Mouse (Mus musculus): ENCODE results near the gene Vmn2r67.
"Not testable (repeated sequence)": the region's sequence is repeated elsewhere in the genome, so short reads cannot be mapped to it uniquely, and the experiment has no call there.

The Vmn2r67 gene

DNA sequence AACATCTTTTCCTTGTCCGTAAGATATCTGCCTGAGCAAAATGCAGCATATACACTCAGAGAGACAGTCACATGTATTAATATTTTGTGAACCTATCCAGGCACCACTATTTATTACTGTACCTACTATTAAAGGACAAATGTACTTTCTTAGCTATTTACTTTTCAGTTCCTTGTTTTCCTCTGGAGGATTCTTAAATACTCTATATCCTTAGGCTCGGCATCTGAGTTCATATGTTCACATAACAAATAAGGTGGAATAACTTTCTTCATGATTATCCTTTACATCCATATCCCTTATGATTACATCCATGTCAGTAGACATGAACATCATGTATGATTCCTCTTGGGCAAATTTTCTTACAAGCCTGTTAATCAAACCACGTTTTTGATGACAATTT, at the start of gene Vmn2r67:
Vmn2r67 (minus strand) TSS at position 101 of the 400 bp plus-strand sequence.
- ChIA-PET POLR2A (no interaction called here), CTCF (interaction anchor here in 1 of 4 experiments (0.6 kb wide), 1 partner anchor 321 kb away, joined by 3 read pairs; no protein-coding TSS in a partner anchor)

DNA sequence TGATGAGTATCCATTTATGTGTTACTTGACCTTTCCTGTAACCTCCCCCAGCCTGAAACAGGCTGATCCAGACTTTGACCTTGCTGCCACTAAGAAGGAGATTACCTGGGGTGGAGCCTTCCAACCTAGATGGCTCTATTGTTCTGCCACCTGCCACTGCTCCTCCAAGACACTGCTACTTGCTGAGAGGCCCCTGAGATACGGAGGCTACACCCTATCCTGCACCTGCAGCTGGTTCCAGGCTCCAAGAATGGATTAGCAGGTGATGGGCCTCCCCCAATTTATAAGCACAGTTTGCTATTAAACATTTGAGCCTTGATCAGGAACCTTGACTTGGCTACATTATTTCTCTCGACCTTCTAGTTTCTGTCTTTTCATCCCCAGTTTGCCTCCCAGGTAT, 51.3 kb downstream of the Vmn2r67 start:
- CTCF ChIA-PET, result interaction anchor here in 1 of 4 experiments (0.5 kb wide), 1 partner anchor 36 kb away, joined by 3 read pairs; no protein-coding TSS in a partner anchor
- POLR2A ChIA-PET, result not testable (repeated sequence)
